Mouse (Mus musculus) megakaryocyte, embryonic 14.5 days (primary cell): ENCODE results near the gene Gm20604.

ENCODE experiments used
- FLI1 ChIP-seq: IDR thresholded peaks from 2 replicates; pipeline ENCODE4 v1.6.1; 2012; ENCODE audit warnings: low read length, inconsistent platforms, mixed read lengths
- GATA1 ChIP-seq: IDR thresholded peaks from 3 replicates; pipeline ENCODE4 v1.6.1; 2012; ENCODE audit warnings: mixed read lengths, low read length, inconsistent platforms, borderline replicate concordance

GRCm38 (mm10) chr12:102700453-102700852, 58.0 kb downstream of the Gm20604 start:
- TF ChIP-seq FLI1 (no peak), GATA1 (no peak)
